Mouse (Mus musculus): ENCODE data around the gene Gm49358. TPM values are rescaled to one million over a fixed set of nuclear protein-coding genes. Genes with fewer than 3 reads are reported as not detected.
A peak's percentile ranks its signal among the peaks of the same experiment; 100 is the strongest.

Gm49358 gene
- polyA plus RNA-seq, 1 experiment from 2014 or later, result 0.51 TPM

DNA sequence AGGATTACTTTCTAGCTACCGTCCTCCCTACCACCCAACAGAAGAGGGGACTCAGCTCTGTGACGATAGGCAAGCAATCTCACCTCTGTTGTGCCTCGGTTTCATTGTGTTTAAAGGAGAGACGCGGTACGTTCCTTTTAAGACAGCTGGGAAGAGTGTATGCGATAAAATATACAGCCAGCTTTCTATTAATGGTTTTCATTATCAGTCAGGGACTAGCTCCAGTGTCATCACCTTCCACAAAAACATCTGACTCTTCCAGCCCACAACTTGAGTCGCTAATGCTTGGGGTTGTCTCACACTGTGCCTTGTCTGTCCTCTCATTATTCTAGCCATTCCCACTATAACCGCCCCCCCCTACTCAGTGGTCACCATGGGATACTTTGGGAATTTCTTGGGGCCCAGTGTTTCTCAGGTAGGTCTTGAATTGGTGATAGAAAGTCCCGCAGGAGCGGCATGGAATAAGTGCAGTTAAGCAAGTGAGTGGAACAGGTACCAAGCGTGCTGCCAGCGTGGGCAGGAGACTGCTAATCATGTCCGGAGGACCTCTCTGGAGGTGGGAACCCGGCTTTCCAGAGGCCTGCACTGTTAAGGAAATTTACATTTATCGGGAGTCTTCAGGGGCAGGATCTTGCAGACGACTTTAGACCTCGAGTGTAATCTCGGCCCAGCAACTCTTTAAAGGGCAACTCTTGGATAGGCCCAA, 14.0 kb downstream of the Gm49358 start:
- in situ Hi-C loops (cut with MboI; ENCODE audit: low pct_unique_long_range_greater_than_20kb), result loop anchor here (5.0 kb wide), 1 partner anchor 65 kb away; no protein-coding TSS in a partner anchor
- ATAC-seq, result no peak
- ChIA-PET POLR2A (interaction anchor here (1.6 kb wide), 1 partner anchor 74 kb away, joined by 7 read pairs; no protein-coding TSS in a partner anchor), CTCF (interaction anchor here (0.9 kb wide), 1 partner anchor 54 kb away, joined by 3 read pairs; no protein-coding TSS in a partner anchor)
- H3K27me3 ChIP-seq, result no peaks in the 10 kb centered on the region
- no peak for DNase-seq (ENCODE audit: low read depth, low spot score)
- no peak for TF ChIP-seq CTCF (IDR thresholded peaks at IDR 0.05)

GRCm38 (mm10) chr10:86778398-86779116, 14.8 kb downstream of the Gm49358 start, which contains the start of gene Nt5dc3:
Gene Nt5dc3 (plus strand): TSS chr10:86779005.
- ChIA-PET CTCF (interaction anchor here (0.9 to 1.5 kb wide), 2 partner anchors 45 to 55 kb away, joined by 3 read pairs; no protein-coding TSS in a partner anchor), POLR2A (interaction anchor here (0.7 to 1.6 kb wide), 7 partner anchors 10 to 476 kb away, joined by 3 to 7 read pairs (median 3); no protein-coding TSS in a partner anchor)
- ATAC-seq, result peak; percentile 96
- in situ Hi-C loops (cut with MboI; ENCODE audit: low pct_unique_long_range_greater_than_20kb), result loop anchor here (5.0 kb wide), 1 partner anchor 66 kb away; no protein-coding TSS in a partner anchor
- no peak for TF ChIP-seq CTCF (IDR thresholded peaks at IDR 0.05)
- H3K27me3 ChIP-seq, result no peaks in the 10 kb centered on the region
- DNase-seq (ENCODE audit: low read depth, low spot score), result peak; percentile 92

DNA sequence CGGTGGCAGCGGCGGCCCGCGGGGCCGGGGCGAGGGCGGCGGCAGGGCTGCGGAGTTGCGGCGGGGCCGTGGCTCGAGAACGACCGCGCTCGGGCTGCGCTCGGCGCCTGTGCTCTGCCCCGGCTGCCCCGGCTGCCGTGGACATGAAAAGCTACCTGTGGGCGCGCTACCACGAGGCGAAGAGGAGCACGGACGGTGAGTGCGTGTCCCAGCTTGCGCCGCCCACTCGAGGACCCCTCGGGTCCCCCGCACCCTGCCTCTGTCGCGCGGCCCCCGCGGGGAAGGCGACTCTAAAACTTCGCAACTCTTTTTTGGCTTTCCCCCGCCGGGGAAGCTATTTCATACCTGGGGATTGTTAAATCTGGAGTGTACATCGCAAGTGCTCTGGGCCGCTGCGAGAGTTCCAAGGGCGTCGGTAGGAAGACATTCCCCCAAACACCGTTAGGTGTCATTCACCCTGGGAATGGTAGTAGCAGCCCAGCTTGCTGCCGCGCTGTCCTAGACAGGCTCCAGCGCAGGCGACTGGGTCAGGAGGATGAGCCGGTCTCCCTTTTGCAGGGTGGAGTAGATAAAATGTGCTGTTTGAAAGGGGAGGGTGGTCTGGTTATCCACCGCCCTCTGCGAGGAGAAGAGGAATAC, 15.5 kb downstream of the Gm49358 start:
- DNase-seq (ENCODE audit: low read depth, low spot score) (no peak), ATAC-seq (peak; percentile 56)
- H3K27me3 ChIP-seq, result no peaks in the 10 kb centered on the region
- CTCF ChIA-PET, result interaction anchor here (0.9 to 1.5 kb wide), 2 partner anchors 44 to 55 kb away, joined by 3 read pairs; no protein-coding TSS in a partner anchor
- POLR2A ChIA-PET, result interaction anchor here (0.8 to 1.6 kb wide), 7 partner anchors 9 to 142 kb away, joined by 3 to 7 read pairs (median 3); no protein-coding TSS in a partner anchor
- no peak for TF ChIP-seq CTCF (IDR thresholded peaks at IDR 0.05)
- in situ Hi-C loops (cut with MboI; ENCODE audit: low pct_unique_long_range_greater_than_20kb), result loop anchor here (5.0 kb wide), 1 partner anchor 67 kb away; no protein-coding TSS in a partner anchor

GRCm38 (mm10) chr10:86779816-86780500, 16.2 kb downstream of the Gm49358 start:
- no peak for TF ChIP-seq CTCF (IDR thresholded peaks at IDR 0.05)
- no peak for DNase-seq (ENCODE audit: low read depth, low spot score)
- ChIA-PET POLR2A (interaction anchor here (0.8 to 1.6 kb wide), 5 partner anchors 8 to 74 kb away, joined by 3 to 6 read pairs (median 3); no protein-coding TSS in a partner anchor), CTCF (interaction anchor here (0.6 to 1.5 kb wide), 2 partner anchors 43 to 296 kb away, joined by 3 read pairs; no protein-coding TSS in a partner anchor)
- ATAC-seq, result no peak
- no peaks in the 10 kb centered on the region for H3K27me3 ChIP-seq
- in situ Hi-C loops (cut with MboI; ENCODE audit: low pct_unique_long_range_greater_than_20kb), result loop anchor here (5.0 kb wide), 2 partner anchors 42 to 68 kb away; no protein-coding TSS in a partner anchor

GRCm38 (mm10) chr10:86781641-86782040, 17.9 kb downstream of the Gm49358 start:
- in situ Hi-C loops (cut with MboI; ENCODE audit: low pct_unique_long_range_greater_than_20kb), result loop anchor here (5.0 kb wide), 1 partner anchor 41 kb away; no protein-coding TSS in a partner anchor
- no peak for TF ChIP-seq CTCF (IDR thresholded peaks at IDR 0.05)
- no peak for DNase-seq (ENCODE audit: low read depth, low spot score)

GRCm38 (mm10) chr10:86782656-86783055, 18.9 kb downstream of the Gm49358 start:
- POLR2A ChIA-PET, result no interaction called here
- TF ChIP-seq CTCF (IDR thresholded peaks at IDR 0.05), result no peak
- ATAC-seq, result no peak
- in situ Hi-C loops (cut with MboI; ENCODE audit: low pct_unique_long_range_greater_than_20kb), result loop anchor here (5.0 kb wide), 1 partner anchor 40 kb away; no protein-coding TSS in a partner anchor
- no peak for DNase-seq (ENCODE audit: low read depth, low spot score)
- H3K27me3 ChIP-seq, result no peaks in the 10 kb centered on the region
- CTCF ChIA-PET, result no interaction called here

More at GRCm38 (mm10) chr10:86781641-86782040, 17.9 kb downstream of the Gm49358 start:
- no peak for ATAC-seq
- POLR2A ChIA-PET, result no interaction called here
- no peaks in the 10 kb centered on the region for H3K27me3 ChIP-seq
- CTCF ChIA-PET, result no interaction called here

DNA sequence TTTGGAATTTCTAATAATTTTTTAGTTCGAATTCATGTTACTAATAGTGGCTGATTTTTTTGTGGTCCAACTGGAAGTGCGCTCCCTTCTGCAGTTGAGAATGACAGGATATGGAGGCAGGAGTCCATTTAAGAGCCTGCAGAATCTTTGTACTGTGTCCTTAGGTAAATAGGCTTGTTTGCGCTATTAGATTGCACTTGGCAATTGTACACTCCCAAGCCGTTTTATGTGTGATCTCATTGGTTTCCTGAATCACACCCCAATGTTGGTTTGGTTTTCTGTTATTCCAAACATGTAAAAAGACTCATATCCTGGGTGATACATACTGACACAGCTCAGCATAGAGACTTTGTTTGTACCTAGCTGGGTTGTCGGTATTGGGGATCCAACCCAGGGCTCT, 19.8 kb downstream of the Gm49358 start:
- ChIA-PET POLR2A (no interaction called here), CTCF (interaction anchor here (0.8 kb wide), 1 partner anchor 52 kb away, joined by 3 read pairs; no protein-coding TSS in a partner anchor)
- no peak for ATAC-seq
- no peak for DNase-seq (ENCODE audit: low read depth, low spot score)
- in situ Hi-C loops (cut with MboI; ENCODE audit: low pct_unique_long_range_greater_than_20kb), result loop anchor here (5.0 kb wide), 1 partner anchor 39 kb away; no protein-coding TSS in a partner anchor
- TF ChIP-seq CTCF (IDR thresholded peaks at IDR 0.05), result no peak
- H3K27me3 ChIP-seq, result no peaks in the 10 kb centered on the region

GRCm38 (mm10) chr10:86784126-86784675, 20.4 kb downstream of the Gm49358 start:
- TF ChIP-seq CTCF (IDR thresholded peaks at IDR 0.05), result no peak
- H3K27me3 ChIP-seq, result no peaks in the 10 kb centered on the region
- ATAC-seq (no peak), DNase-seq (ENCODE audit: low read depth, low spot score) (peak; percentile 27)
- POLR2A ChIA-PET, result no interaction called here
- CTCF ChIA-PET, result interaction anchor here (0.8 to 1.0 kb wide), 2 partner anchors 10 to 53 kb away, joined by 3 to 5 read pairs; no protein-coding TSS in a partner anchor
- in situ Hi-C loops (cut with MboI; ENCODE audit: low pct_unique_long_range_greater_than_20kb), result loop anchor here (5.0 kb wide), 1 partner anchor 38 kb away; no protein-coding TSS in a partner anchor

DNA sequence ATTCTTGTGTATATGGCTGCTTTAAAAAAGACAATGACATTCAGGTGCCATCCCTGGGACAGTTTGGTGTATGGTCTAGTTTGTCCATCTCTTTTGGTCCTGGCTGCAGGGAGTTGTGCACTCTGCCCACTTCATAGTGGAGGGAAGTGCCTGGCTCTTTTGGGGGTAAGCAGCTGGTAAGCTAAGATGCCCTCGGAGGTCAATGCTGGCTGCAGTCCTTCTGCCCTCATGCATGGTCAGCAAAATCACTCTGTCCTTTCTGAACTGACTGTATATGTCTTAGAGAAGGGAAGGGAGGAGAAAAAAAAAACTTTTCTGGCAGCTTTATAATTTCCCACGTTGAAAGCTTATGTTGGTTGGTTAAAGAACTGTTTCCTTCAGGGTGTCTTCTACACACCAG, 21.6 kb downstream of the Gm49358 start:
- in situ Hi-C loops (cut with MboI; ENCODE audit: low pct_unique_long_range_greater_than_20kb), result no loop called here
- no peak for TF ChIP-seq CTCF (IDR thresholded peaks at IDR 0.05)
- no peak for DNase-seq (ENCODE audit: low read depth, low spot score)
- CTCF ChIA-PET, result interaction anchor here (0.7 to 0.8 kb wide), 2 partner anchors 14 to 82 kb away, joined by 3 read pairs; no protein-coding TSS in a partner anchor
- POLR2A ChIA-PET, result interaction anchor here (0.5 kb wide), 1 partner anchor 22 kb away, joined by 3 read pairs; the partner anchor contains the start of gene Gm49358
- no peaks in the 10 kb centered on the region for H3K27me3 ChIP-seq
- ATAC-seq, result no peak

All from Patski (cell line).